7 mouse cellular contexts compared by ENCODE assay signal in the genomic region with DNA sequence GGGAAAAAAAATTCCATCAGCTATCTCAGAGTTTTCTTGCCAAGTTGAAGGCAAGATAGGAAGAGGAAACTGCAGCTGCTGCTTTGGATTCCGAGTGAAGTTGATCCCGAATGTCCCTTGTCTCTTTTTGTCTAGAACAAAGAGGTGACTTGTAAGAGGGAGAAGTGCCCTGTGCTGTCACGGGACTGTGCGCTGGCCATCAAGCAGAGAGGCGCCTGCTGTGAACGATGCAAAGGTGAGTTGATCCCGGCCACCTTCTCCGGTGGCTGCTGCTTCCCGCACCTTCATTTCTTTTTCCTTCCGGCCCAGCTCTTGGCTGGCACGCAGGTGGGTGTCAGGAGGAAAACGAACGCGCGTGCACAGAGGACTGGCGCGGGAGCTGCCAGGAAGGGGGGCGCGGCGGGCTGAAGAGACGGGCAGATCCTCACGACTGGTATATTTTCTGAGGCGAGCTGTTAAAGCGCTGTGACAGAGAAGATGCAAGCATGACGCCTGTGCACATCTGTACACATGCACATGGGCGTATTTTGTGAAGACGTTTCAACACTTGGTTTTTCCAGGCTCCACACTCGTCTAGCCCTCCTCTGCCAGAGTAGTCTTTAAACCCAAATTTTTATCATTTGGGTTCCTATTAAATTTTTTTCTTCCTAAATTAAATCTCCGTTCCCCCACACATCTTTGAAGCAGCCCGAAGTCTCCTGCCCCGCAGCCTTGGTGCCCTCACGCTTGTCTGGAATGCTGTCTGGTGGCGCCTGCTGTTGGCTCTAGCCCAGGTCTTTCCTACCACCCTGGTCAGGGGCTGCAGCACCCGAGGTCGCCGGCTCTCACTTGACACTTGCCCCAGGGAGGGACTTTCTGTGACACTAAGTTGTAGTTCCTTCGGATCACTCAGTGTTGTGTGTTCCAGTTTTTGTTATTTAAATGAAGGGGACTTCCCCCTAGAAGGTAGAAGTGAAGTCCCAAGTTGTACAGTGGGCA. TPM values are rescaled to one million over a fixed set of nuclear protein-coding genes. Genes with fewer than 3 reads are reported as not detected.
DNase-seq lines count a peak whose midpoint lies in the region; ATAC-seq and TF ChIP-seq lines count a peak whose summit lies in the region.

No protein-coding gene starts in this region.

- intact Hi-C loops in left cerebral cortex, postnatal 14 days (cut with DNase I), result loop anchor here (5.0 to 10.0 kb wide), 2 partner anchors 227 to 540 kb away; no protein-coding TSS in a partner anchor

- DNase-seq in lung, postnatal 0 days (ENCODE audit: low spot score), result no peak
- no peak for DNase-seq in lung, postnatal 25 days (ENCODE audit: low spot score)
- peak; percentile 49 for DNase-seq in forebrain, embryonic 14.5 days (ENCODE audit: low spot score)
- peak; percentile 41 to 43 for DNase-seq in left cerebral cortex, postnatal 14 days (ENCODE audit: low spot score in 2 of 2)
- DNase-seq in right cerebral cortex, postnatal 4 days, result peak; percentile 33
- DNase-seq in T-cell, adult 2 months (ENCODE audit: low spot score), result no peak

- H3K4me3 ChIP-seq in lung, postnatal 0 days (ENCODE audit: low read depth, low read length), result no peak overlapping the region
- H3K4me3 ChIP-seq in forebrain, embryonic 14.5 days (ENCODE audit: low read depth, low read length), result peak overlapping the region; percentile 22

- H3K27me3 ChIP-seq in lung, postnatal 0 days (replicated peaks; ENCODE audit: insufficient read depth, low read length), result no peaks in the 10 kb centered on the region
- no peaks in the 10 kb centered on the region for H3K27me3 ChIP-seq in forebrain, embryonic 14.5 days (replicated peaks; ENCODE audit: control insufficient read depth, insufficient read depth, low read length)

- no peak overlapping the region for H3K27ac ChIP-seq in lung, postnatal 0 days (ENCODE audit: low read length)
- no peak overlapping the region for H3K27ac ChIP-seq in forebrain, embryonic 14.5 days (ENCODE audit: low read depth, low read length)

- TF ChIP-seq CTCF in lung, postnatal 0 days (IDR thresholded peaks at IDR 0.05), result no peak

- peak overlapping the region; percentile 46 for H3K4me2 ChIP-seq in lung, postnatal 0 days (replicated peaks; ENCODE audit: low read depth, low read length)
- peak overlapping the region; percentile 56 for H3K4me2 ChIP-seq in forebrain, embryonic 14.5 days (ENCODE audit: low read length)

- H3K36me3 ChIP-seq in lung, postnatal 0 days (ENCODE audit: insufficient read depth, low read length), result no peaks in the 10 kb centered on the region
- no peaks in the 10 kb centered on the region for H3K36me3 ChIP-seq in forebrain, embryonic 14.5 days (ENCODE audit: control insufficient read depth, insufficient read depth, low read length)

- no peak for TF ChIP-seq EP300 in lung, postnatal 0 days (IDR thresholded peaks at IDR 0.05)

- H3K9ac ChIP-seq in lung, postnatal 0 days (replicated peaks; ENCODE audit: low read depth), result no peak overlapping the region; the same call in 1 of the 2 replicates
- peak overlapping the region; percentile 48 for H3K9ac ChIP-seq in forebrain, embryonic 14.5 days (ENCODE audit: low read length)

- H3K4me1 ChIP-seq in lung, postnatal 0 days (ENCODE audit: insufficient read depth, low read depth, low read length), result peaks cover 5% of the 10 kb centered on the region; the same call in 1 of the 2 replicates
- H3K4me1 ChIP-seq in forebrain, embryonic 14.5 days (ENCODE audit: control insufficient read depth, insufficient read depth, low read length), result peaks cover 26% of the 10 kb centered on the region

- H3K9me3 ChIP-seq in lung, postnatal 0 days (ENCODE audit: low read length), result no peaks in the 10 kb centered on the region
- no peaks in the 10 kb centered on the region for H3K9me3 ChIP-seq in forebrain, embryonic 14.5 days (replicated peaks; ENCODE audit: control insufficient read depth, low read length)

- ATAC-seq in lung, postnatal 0 days, result no peak
- peak; percentile 57 for ATAC-seq in forebrain, embryonic 14.5 days
- no peak for ATAC-seq in granulocyte monocyte progenitor cell, adult 5-6 weeks (replicated peaks; ENCODE audit: poor library complexity, severe bottlenecking)

- WGBS in lung, postnatal 0 days, result 36% methylated on average over 37 of the region's 37 CpGs
- 32% methylated on average over 37 of the region's 37 CpGs for WGBS in forebrain, embryonic 14.5 days

RNA-seq across cellular contexts. Expression of gene Bmper, which starts 31.6 kb away (rescaled TPM):
- polyA plus RNA-seq in lung, postnatal 0 days (2015; fragmentation: Nextera tagmentation; extraction: Ambion mirVana), result 23.6 and 27.0 TPM in 2 replicates
- polyA plus RNA-seq in forebrain, embryonic 14.5 days (2014; fragmentation: Nextera tagmentation; extraction: Ambion mirVana), result 13.3 and 13.9 TPM in 2 replicates
- 1 to 10 TPM; 5.0 to 5.3 TPM for total RNA-seq in left cerebral cortex, postnatal 14 days (2021)
- not detected in 2 replicates for total RNA-seq in granulocyte monocyte progenitor cell, adult 5-6 weeks (2014; fragmentation: Nextera tagmentation)
- not detected in 2 replicates for total RNA-seq in granulocyte monocyte progenitor cell, adult 5-6 weeks (2017)

Comparison
In these comparisons a context has a peak if more than half of its experiments do, and no peak if none do; other contexts are left out.
1. DNase-seq: peak in forebrain, embryonic 14.5 days (single experiment), left cerebral cortex, postnatal 14 days (2 of 2) and right cerebral cortex, postnatal 4 days (single experiment); none in lung, postnatal 0 days (single experiment), lung, postnatal 25 days (single experiment) and T-cell, adult 2 months (single experiment).
2. RNA of gene Bmper, which starts 31.6 kb away (total RNA-seq): 5.0 to 5.3 TPM in left cerebral cortex, postnatal 14 days; not detected in granulocyte monocyte progenitor cell, adult 5-6 weeks; every median in the first group is over 4 times any median in the second.